Mouse (Mus musculus) heart, postnatal 4 days (tissue): ENCODE results near the gene Mrpl27. TPM values are rescaled to one million over a fixed set of nuclear protein-coding genes. Genes with fewer than 3 reads are reported as not detected.

Experiments used
- total RNA-seq, 2 experiments: library from RNA; stranded (reverse); gene quantifications; 2 replicates each; pipeline ENCODE4 v1.2.3; 2021

The Mrpl27 gene
- total RNA-seq, 2 experiments from 2014 or later, result 72.9 to 78.9 TPM

Other genes starting within 250 kb of the Mrpl27 start
- gene Cacna1g, start 179.6 kb upstream of the Mrpl27 start, total RNA-seq, result 10 to 100 TPM; 48.7 to 52.8 TPM
- gene Spata20, start 167.6 kb upstream of the Mrpl27 start, total RNA-seq, result 1 to 10 TPM in 1 of 2 experiments, under 1 TPM in 1; 0.61 to 1.5 TPM
- 10 to 100 TPM; 31.3 to 34.3 TPM for gene Epn3, start 153.8 kb upstream of the Mrpl27 start, total RNA-seq
- gene Mycbpap, start 132.0 kb upstream of the Mrpl27 start, total RNA-seq, result 1 to 10 TPM; 5.9 to 6.3 TPM
- gene Rsad1, start 104.5 kb upstream of the Mrpl27 start, total RNA-seq, result 10 to 100 TPM; 12.3 to 13.0 TPM
- under 1 TPM; 0.61 to 0.62 TPM for gene Chad, start 88.7 kb upstream of the Mrpl27 start, total RNA-seq
- 10 to 100 TPM; 29.8 to 30.4 TPM for gene Acsf2, start 51.9 kb upstream of the Mrpl27 start, total RNA-seq
- gene Lrrc59, start 24.0 kb upstream of the Mrpl27 start, total RNA-seq, result 10 to 100 TPM; 85.0 to 91.8 TPM
- 1 to 10 TPM; 4.2 to 5.1 TPM for gene Eme1, start 197 bp downstream of the Mrpl27 start, total RNA-seq
- gene Xylt2, start 23.7 kb downstream of the Mrpl27 start, total RNA-seq, result 10 to 100 TPM; 17.9 to 20.4 TPM
- not detected for gene Gm11541, start 50.7 kb downstream of the Mrpl27 start, total RNA-seq
- 1 to 10 TPM in 1 of 2 experiments, under 1 TPM in 1; 0.97 to 1.4 TPM for gene Cdc34b, start 88.0 kb downstream of the Mrpl27 start, total RNA-seq
- gene Tmem92, start 128.9 kb downstream of the Mrpl27 start, total RNA-seq, result not detected